Mouse (Mus musculus) layer of hippocampus, adult 11-12 months (tissue): ENCODE results near the gene Lgi4.

Experiments used
- DNase-seq: peaks from one replicate; pipeline ENCODE4 v3.0.0; 2022; ENCODE audit warnings: low spot score

Gene Lgi4

DNA sequence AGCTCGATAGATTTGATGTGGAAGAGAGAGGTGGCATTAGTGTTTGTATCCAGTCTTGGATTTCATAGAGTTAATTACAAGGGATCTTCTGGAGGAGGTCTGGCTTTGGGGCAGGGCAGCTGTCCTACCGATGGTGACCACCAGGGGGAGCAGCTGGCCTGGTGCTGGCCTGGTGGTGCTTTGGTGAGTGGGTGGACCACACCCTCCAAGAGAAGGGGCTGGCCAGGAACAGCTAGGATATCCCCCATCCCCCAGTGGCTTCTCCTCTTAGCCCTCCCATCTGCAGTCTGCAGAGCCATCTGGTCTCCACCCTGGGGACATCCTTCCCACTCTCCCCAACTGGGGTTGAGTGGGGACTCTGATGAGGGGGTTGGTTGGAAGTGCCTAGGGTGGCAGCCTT is at the start of gene Lgi4:
TSS of gene Lgi4 (plus strand) at position 235 of the 400 bp plus-strand sequence.
- peak; percentile 92 for DNase-seq

GRCm38 (mm10) chr7:31012971-31013370 is 46.2 kb upstream of the Lgi4 start:
- DNase-seq = no peak

- peak; percentile 28 for DNase-seq
These were observed 41.8 kb upstream of the Lgi4 start for GRCm38 (mm10) chr7:31017104-31017901.

GRCm38 (mm10) chr7:31028609-31029008 is 30.5 kb upstream of the Lgi4 start:
- no peak for DNase-seq

GRCm38 (mm10) chr7:31030717-31031116 is 28.4 kb upstream of the Lgi4 start:
- DNase-seq = no peak

- DNase-seq = no peak
These were observed 27.4 kb upstream of the Lgi4 start for GRCm38 (mm10) chr7:31031731-31032130.

- no peak for DNase-seq
These were observed 25.6 kb upstream of the Lgi4 start for GRCm38 (mm10) chr7:31033409-31034165.

- no peak for DNase-seq
These were observed 24.4 kb upstream of the Lgi4 start for GRCm38 (mm10) chr7:31034789-31035188.

DNA sequence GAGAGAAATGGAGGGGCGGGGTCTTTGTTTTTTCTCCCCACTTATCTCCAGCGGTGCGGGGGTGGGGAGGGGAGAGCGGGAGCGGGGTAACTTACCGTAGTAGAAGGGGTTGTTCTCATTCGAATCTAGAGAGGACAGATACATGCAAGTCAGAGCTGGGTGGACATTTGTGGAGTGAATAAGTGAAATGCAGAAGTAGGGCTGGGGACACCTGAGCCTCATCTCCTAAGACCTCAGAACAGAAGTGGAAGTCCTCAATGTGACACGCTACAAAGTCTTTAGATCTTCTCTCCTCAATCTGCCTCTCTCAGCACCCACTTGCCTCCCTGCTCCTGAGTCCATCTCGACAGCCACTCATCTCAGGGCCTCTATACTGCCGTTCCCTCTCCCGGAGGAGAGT is 23.9 kb upstream of the Lgi4 start:
- no peak for DNase-seq

DNA sequence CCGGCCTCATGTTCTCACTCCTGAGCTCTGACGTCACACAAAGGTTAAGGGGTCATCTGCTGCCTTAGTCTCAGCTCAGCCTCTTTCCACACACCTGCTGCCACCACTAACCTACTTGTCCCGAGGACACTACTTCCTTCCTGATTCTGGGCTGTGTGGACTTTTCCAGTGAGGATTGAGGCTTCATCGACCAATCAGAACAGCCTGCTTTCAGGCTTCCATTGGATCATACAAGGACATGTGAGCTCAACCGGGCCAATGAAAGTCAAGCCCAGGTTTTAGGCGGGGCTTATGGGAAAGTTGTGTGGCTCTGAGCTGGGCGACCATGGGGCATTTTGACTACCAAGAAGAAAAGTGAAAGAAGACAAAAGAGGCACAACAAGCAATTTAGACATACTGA is 22.2 kb upstream of the Lgi4 start:
- no peak for DNase-seq

- DNase-seq = no peak
These were observed 21.5 kb upstream of the Lgi4 start for GRCm38 (mm10) chr7:31037675-31038074.

DNA sequence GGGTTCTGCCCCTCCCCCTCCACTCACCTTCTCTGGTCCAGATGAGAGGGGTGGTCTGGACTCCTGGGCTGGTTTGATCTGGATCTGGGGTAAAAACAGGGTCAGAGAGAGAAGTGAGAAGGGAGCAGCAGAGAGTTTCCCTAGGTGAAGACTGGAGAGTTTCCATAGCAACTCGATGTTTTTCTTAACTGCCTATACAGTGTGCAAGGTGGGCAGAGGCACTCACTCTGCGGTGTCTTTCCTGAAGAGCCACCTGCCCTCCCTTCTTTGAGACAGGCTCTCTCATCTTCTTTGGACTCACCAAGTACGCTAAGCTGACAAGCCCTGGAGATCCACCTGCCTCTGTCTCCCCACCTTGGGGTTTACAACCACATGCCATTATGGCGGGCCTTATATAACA is 20.1 kb upstream of the Lgi4 start:
- no peak for DNase-seq

DNA sequence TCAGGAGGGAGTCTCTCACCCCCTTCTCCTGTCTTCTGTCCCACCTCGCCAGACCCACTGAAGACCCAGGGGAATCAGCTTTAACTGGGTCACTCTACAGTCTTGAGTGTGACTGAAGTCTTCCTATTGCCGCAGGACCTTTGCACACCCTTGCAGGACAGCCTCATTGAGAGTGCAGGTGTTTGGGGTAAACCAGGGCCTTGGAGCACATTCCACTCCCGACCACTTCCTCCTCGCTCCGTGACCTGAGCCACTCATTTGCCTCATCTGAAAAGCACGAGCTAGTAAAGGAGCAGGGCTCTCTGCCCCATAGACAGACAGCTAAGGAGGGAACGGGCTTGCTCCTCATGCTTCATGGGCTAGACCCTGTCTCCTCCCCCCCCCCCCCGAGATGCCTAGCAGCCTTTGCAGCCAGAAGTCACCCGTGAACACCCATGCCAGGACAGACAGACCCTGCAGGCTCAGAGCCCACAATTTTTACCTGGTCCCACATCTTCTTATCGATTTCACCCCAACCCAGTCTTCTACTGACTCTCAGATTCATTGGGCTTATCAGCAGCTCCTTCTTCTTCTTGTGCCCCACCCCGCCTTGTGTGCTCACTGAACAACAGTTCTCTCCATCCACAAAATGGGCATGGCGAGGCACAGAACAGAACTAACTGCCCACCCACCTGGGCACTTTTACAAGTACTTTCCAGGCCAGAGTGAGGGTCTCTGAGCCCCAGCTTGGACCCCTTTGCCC is 18.7 kb upstream of the Lgi4 start:
- DNase-seq = no peak

DNA sequence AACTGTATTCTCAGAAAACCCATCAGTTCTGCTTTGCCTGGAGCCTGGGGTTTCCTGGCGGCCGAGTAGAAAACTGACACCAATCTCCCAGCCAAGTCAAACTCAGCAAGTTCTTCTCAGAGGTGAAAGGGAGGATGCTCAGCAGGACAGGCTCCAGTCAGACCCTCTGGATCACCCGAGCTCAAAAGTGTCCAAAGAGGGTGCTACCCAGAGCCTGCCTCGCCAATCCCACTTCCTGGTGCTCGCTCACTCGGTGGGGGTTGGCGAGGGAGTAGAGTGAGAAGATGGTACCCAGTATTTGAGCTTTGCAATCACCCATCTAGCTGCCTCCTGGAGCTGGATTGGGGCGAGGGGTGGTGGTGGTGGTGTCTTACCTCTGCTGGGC is 18.1 kb upstream of the Lgi4 start:
- DNase-seq = no peak

DNA sequence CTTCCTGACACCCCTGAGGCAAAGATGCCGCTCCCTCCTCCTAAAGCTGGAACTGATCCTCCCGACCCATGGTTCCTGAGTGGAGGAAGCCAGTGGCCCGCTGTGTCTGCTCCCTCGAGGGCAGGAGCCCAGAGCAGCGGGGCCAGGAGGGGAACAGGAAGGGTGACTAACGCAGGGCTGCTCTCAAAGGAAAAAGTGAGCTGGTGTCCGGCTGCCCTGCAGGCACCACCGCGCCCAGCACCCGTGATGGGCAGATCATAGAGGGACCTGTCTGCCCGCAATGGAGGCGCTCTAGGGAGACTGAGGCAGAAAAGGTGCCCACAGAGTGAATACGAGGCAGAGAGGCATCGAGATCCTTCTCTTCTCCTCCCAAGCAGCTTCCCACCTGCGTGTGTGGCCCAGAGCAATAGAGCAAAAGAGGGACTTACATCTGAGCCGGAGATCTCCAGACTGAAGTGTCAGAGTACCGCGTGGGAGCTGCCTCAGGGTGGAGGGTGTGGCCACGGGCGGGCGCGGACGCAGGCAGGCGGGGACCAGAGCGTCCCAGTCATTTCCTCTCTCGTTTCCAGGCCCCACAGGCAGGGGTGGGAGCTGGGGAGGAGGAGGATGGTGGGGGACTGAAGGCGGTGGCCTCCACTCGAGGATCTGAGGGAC is 17.4 kb upstream of the Lgi4 start:
- no peak for DNase-seq

GRCm38 (mm10) chr7:31042431-31042910 is 16.7 kb upstream of the Lgi4 start, which contains the start of gene Fxyd5:
Gene Fxyd5, minus strand, starts transcription at chr7:31042481.
- DNase-seq = no peak

DNA sequence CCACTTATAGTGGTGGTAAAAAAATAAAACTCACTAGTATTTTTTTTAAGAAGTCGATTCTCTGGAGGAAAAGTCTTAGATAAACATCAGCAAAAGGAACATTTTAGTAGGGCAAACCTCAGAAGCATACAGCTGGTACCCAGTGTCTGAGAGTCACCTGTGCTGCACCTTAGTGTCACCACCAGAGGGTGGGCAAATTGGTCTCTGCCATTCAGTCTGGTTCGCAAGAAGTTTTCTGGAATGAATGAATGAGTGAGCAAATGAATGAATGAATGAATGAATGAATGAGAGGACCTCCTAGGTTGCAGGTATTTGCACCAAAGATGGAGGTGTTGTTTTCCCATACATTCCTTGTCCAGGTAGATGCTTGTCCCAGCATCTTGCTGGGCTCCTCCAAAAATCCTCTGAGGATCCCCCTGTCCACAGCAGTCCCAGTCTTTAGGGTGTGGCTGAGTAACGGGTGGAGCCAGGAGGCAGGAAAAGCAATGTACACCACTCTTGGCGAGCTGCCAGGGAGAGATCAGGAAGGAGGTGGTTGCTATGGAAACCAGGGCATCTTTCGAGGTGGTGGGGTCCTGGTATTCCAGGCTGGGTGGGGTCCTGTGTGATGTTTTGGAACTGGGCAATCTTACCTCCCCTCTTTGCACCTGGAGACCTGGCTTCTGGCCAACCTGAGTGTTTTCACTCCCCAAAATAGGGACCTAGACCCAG is 9.9 kb upstream of the Lgi4 start:
- no peak for DNase-seq

- DNase-seq = no peak
These were observed 9.3 kb upstream of the Lgi4 start for GRCm38 (mm10) chr7:31049846-31050281.

- DNase-seq = no peak
These were observed 8.7 kb upstream of the Lgi4 start for GRCm38 (mm10) chr7:31050487-31050886.

- DNase-seq = peak; percentile 57
These were observed 8.2 kb upstream of the Lgi4 start for GRCm38 (mm10) chr7:31050921-31051320.

- no peak for DNase-seq
These were observed 7.7 kb upstream of the Lgi4 start, which contains the start of gene Fxyd7 for GRCm38 (mm10) chr7:31051321-31052021. Gene Fxyd7, minus strand, starts transcription at chr7:31051467.
